Mouse (Mus musculus) kidney, adult 2 months (tissue): Measurements from ENCODE around the gene Etl4. TPM values are rescaled to one million over a fixed set of nuclear protein-coding genes. Genes with fewer than 3 reads are reported as not detected.
A peak's percentile ranks its signal among the peaks of the same experiment; 100 is the strongest.
"Not testable (repeated sequence)": the region's sequence is repeated elsewhere in the genome, so short reads cannot be mapped to it uniquely, and the experiment has no call there.

Experiments
- DNase-seq: peaks from one replicate; pipeline ENCODE4 v3.0.0; 2021
- H3K27ac ChIP-seq: fragments of 200-500 bp; 2 replicates; pipeline ENCODE4 v1.5.1; 2012; ENCODE audit warnings: low read depth, low read length, control low read depth, inconsistent platforms; ENCODE audit not compliant: insufficient read depth
- H3K27me3 ChIP-seq: fragments of 200-500 bp; replicated peaks from 2 replicates; pipeline ENCODE4 v1.6.1; 2012; ENCODE audit warnings: mild to moderate bottlenecking, moderate library complexity, low read length, inconsistent platforms; ENCODE audit not compliant: control insufficient read depth, insufficient read depth
- H3K36me3 ChIP-seq: fragments of 200-500 bp; 2 replicates; pipeline ENCODE4 v1.6.1; 2012; ENCODE audit warnings: mild to moderate bottlenecking, moderate library complexity, low read length, inconsistent platforms; ENCODE audit not compliant: control insufficient read depth, insufficient read depth
- H3K4me1 ChIP-seq: fragments of 200-500 bp; 2 replicates; pipeline ENCODE4 v1.6.1; 2011; ENCODE audit warnings: low read length; ENCODE audit not compliant: control insufficient read depth, insufficient read depth
- H3K4me3 ChIP-seq: fragments of 200-500 bp; 2 replicates; pipeline ENCODE4 v1.5.1; 2011; ENCODE audit warnings: mild to moderate bottlenecking, low read depth, low read length, control low read depth; ENCODE audit not compliant: insufficient read depth
- CTCF ChIP-seq: fragments of 200-500 bp; conservative IDR thresholded peaks from 2 replicates; pipeline ENCODE4 v1.5.1; 2011; ENCODE audit warnings: low read depth, mild to moderate bottlenecking, control low read depth, low read length, moderate library complexity, mixed read lengths; ENCODE audit not compliant: insufficient read depth, insufficient read length
- POLR2A ChIP-seq: fragments of 200-500 bp; IDR thresholded peaks from one replicate; pipeline ENCODE4 v1.6.1; 2011; ENCODE audit warnings: low read depth, low read length, control low read depth
- WGBS: fragments of 180-500 bp; shearing (Covaris S2); methylation state at CpG from one replicate; pipeline ENCODE4 v1.1.7; 2018; 5-methylcytosine and 5-hydroxymethylcytosine counted together
- polyA plus RNA-seq: library from polyadenylated mRNA; depleted of rRNA; stranded (reverse); fragments of >200 nt; gene quantifications from 2 replicates; pipeline ENCODE4 v1.2.3, GENCODE M21; 2012

Etl4 gene
- polyA plus RNA-seq, 1 experiment, result 21.4 TPM

DNA sequence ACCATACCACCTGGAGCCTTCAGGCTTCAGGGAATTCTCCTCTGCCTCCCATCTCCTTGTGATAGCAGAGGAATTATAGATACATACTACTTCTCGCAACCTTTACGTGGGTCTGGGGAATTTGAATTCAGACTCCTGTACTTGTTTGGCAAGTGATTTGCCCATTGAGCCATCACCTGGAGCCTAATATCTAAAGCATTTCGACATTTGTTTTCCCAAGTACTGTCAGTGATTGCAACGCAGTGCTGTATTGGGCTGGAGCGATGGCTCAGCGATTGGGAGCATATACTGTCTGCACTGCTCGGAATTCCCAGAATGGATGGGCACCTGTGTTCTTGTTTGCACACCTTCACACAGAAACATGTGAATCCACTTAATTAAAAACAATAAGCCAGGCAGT is 762.7 kb downstream of the Etl4 start:
- Histone ChIP-seq H3K36me3 (no peaks in the 10 kb centered on the region), H3K27me3 (no peaks in the 10 kb centered on the region), H3K4me3 (no peak overlapping the region), H3K27ac (no peak overlapping the region), H3K4me1 (no peaks in the 10 kb centered on the region)
- TF ChIP-seq POLR2A, result no peak
- TF ChIP-seq CTCF, result no peak
- no peak for DNase-seq
- 94% methylated on average over 7 of the region's 7 CpGs for WGBS

DNA sequence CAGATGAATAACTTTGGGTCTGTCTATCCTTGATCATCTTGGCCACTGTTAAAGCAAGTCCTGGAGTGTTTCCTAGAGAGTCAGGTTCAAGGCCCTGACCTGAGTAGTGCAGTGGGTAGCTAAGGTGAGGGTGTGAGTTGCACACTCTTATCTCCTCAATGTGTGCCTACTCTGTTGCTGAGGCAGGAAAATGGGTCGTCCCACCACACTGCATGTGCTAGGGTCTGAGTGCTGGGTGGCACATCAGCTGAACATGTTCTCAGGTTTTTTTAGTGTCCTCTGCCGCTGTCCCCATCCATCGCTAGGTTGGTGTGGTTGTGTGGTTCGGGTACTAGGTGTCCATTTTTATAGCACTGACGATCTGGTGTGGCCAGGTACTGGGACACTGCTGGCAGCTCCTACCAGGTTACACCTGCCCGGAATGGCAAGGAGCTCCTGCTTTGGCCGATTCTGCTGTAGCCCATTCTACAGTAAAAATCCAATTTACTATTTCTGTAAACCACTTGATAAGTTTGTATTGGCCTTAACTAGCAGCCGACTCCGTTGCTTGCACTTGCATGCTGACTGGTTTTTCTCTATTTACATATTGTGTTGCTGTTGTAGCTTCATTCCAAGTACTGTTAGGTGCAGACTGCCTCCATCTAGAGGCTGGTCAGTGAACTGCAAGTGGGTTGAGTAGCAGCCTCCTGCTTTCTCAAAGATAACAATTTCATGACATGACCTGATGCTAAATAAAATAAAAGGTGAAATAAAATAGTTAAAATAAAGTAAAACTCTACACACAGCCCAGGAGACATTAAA is 763.4 kb downstream of the Etl4 start:
- H3K27ac ChIP-seq, result no peak overlapping the region
- peak; percentile 86 for TF ChIP-seq CTCF
- no peak for TF ChIP-seq POLR2A
- WGBS, result 57% methylated on average over 9 of the region's 9 CpGs
- H3K36me3 ChIP-seq, result no peaks in the 10 kb centered on the region
- DNase-seq, result peak; percentile 62
- no peaks in the 10 kb centered on the region for H3K4me1 ChIP-seq
- no peak overlapping the region for H3K4me3 ChIP-seq
- H3K27me3 ChIP-seq, result no peaks in the 10 kb centered on the region

DNA sequence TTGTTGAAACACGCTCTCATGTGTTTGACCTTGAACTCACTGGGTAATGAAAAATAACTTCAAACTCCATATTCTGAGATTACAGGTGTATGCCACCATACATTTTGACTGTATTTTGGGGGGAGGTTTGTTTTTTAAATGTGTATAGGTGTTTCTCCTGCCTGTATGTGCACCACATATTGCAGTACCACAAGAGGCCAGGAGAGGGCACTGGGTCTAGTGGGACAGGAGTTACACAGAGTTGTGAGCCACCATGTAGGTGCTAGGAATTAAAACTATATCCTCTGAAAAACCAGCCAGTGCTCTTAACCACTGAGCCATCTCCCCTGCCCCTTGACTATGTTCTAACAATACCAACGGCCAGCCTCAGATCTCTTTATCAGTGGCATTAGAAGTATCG is 766.8 kb downstream of the Etl4 start:
- Histone ChIP-seq H3K27me3 (no peaks in the 10 kb centered on the region), H3K4me1 (no peaks in the 10 kb centered on the region), H3K36me3 (no peaks in the 10 kb centered on the region), H3K4me3 (no peak overlapping the region), H3K27ac (no peak overlapping the region)
- WGBS, result 95% methylated on average over 3 of the region's 3 CpGs
- TF ChIP-seq CTCF (peak; percentile 27; the same call in 1 of the 2 replicates), POLR2A (no peak)
- no peak for DNase-seq

DNA sequence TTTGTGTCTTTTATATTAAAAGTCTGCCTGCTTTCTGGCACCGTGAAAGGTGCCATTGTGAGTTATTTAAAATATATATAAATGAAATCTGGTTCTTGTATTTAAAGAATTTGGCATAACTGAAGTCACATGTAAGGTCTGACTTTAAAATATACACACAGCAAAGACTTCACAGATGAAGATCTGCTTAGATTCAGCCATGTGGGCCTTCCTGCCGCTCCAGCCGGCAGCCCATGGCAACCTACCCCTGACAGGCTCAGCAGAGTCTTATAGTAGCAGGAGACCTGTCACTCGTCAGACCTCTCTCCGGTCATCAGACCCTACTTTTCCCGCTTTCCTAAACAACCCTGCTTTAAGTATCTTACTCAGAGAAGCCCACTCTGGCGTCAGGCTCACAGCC is 769.2 kb downstream of the Etl4 start:
- DNase-seq, result no peak
- no peak overlapping the region for H3K4me3 ChIP-seq
- WGBS, result 92% methylated on average over 7 of the region's 7 CpGs
- no peak overlapping the region for H3K27ac ChIP-seq
- no peaks in the 10 kb centered on the region for H3K36me3 ChIP-seq
- TF ChIP-seq POLR2A (no peak), CTCF (no peak)
- H3K4me1 ChIP-seq, result no peaks in the 10 kb centered on the region
- no peaks in the 10 kb centered on the region for H3K27me3 ChIP-seq

DNA sequence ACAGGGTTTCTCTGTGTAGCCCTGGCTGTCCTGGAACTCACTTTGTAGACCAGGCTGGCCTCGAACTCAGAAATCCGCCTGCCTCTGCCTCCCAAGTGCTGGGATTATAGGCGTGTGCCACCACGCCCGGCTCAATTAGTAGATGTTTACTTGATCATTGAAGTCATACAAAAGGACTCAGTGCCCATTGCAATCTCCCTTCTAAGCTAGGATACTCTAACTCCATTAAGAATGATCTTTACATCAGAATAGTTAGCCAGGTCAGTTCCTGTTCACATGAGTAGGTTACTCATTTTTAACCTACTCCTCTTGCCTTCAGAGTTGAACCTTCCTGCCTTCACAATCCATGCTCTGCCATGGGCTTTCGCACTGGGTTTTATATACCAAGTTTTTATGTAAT is 772.6 kb downstream of the Etl4 start:
- H3K27me3 ChIP-seq, H3K4me1 ChIP-seq, H3K36me3 ChIP-seq, H3K4me3 ChIP-seq, DNase-seq, H3K27ac ChIP-seq: not testable (repeated sequence)
- 97% methylated on average over 6 of the region's 6 CpGs for WGBS

DNA sequence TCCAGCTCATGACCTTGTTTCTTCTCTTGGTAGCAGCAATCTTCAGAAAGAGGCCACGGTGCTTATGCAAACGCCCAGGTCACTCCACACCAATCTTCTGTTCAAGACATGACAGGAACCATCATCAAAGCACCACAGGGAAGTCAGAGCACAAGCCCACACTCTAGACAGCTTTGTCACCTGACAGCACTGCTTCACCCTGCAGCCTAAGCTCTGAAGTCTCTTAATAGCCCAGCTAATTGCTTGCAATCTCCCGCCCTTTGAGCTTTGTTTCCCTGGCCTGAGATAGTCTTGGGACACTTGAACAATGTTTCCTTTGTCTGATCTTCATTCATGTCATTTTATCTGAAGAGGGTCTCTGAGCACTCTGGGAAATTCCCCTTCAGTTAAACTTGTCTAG is 779.8 kb downstream of the Etl4 start:
- Histone ChIP-seq H3K27me3 (no peaks in the 10 kb centered on the region), H3K36me3 (no peaks in the 10 kb centered on the region), H3K4me3 (no peak overlapping the region), H3K27ac (no peak overlapping the region), H3K4me1 (no peaks in the 10 kb centered on the region)
- no peak for TF ChIP-seq POLR2A
- no peak for TF ChIP-seq CTCF
- WGBS, result 56% methylated on average over 3 of the region's 3 CpGs
- DNase-seq, result no peak

DNA sequence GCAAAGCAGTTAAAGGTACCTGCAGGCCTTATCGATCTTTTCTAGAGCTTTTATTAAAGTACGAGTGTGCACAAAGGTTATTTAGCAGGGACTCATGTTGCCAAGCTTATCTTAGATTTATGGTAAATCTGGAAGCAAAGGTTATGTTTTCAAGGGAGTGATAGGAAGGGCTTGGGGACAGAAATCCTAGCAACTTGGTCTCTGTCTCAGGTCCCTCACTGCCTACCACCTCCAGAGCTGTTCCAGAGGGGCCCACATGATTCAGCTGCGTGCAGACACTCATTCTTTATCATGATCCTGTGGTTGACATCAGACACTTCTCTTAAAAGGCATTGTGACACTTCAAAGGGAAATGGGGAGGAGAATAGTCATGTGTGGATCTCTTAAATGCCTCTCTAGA is 783.3 kb downstream of the Etl4 start:
- no peak for DNase-seq
- Histone ChIP-seq H3K4me3 (no peak overlapping the region), H3K36me3 (no peaks in the 10 kb centered on the region), H3K27ac (no peak overlapping the region), H3K27me3 (no peaks in the 10 kb centered on the region), H3K4me1 (no peaks in the 10 kb centered on the region)
- TF ChIP-seq CTCF (no peak), POLR2A (no peak)
- 81% methylated on average over 3 of the region's 3 CpGs for WGBS
